Mouse (Mus musculus) erythroblast, embryonic 14.5 days (primary cell): ENCODE results near the gene Cldn5. TPM values are rescaled to one million over a fixed set of nuclear protein-coding genes. Genes with fewer than 3 reads are reported as not detected.

Experiments
- H3K27me3 ChIP-seq: 2 replicates; pipeline ENCODE4 v1.6.1; 2012; ENCODE audit warnings: inconsistent platforms; ENCODE audit not compliant: control insufficient read depth
- H3K36me3 ChIP-seq: 2 replicates; pipeline ENCODE4 v1.6.1; 2012; ENCODE audit warnings: mild to moderate bottlenecking, inconsistent platforms; ENCODE audit not compliant: control insufficient read depth
- H3K4me1 ChIP-seq: 2 replicates; pipeline ENCODE4 v1.6.1; 2012; ENCODE audit warnings: inconsistent platforms; ENCODE audit not compliant: control insufficient read depth
- H3K4me3 ChIP-seq: replicated peaks from 2 replicates; pipeline ENCODE3; 2012; ENCODE audit warnings: moderate library complexity, mild to moderate bottlenecking, inconsistent platforms
- H3K9me3 ChIP-seq: 2 replicates; pipeline ENCODE4 v1.6.1; 2012; ENCODE audit warnings: low read length, inconsistent platforms, mixed read lengths; ENCODE audit not compliant: control insufficient read depth
- GATA1 ChIP-seq: IDR thresholded peaks from 2 replicates; pipeline ENCODE4 v1.6.1; 2012; ENCODE audit warnings: low read length, inconsistent platforms, mixed read lengths
- TAL1 ChIP-seq: IDR thresholded peaks from 3 replicates; pipeline ENCODE4 v1.6.1; 2012; ENCODE audit warnings: low read length, inconsistent platforms, mixed read lengths
- polyA plus RNA-seq: library from polyadenylated mRNA; stranded (reverse); fragments of >175 nt; gene quantifications from 2 replicates; pipeline ENCODE4 v1.2.3, GENCODE M21; 2012

Cldn5 gene
- polyA plus RNA-seq, 1 experiment, result 0.09 TPM

GRCm38 (mm10) chr16:18805746-18806145 is 29.1 kb downstream of the Cldn5 start:
- Histone ChIP-seq H3K36me3 (peaks cover 90% of the 10 kb centered on the region), H3K4me1 (peaks cover 27% of the 10 kb centered on the region), H3K9me3 (no peaks in the 10 kb centered on the region; the same call in 1 of the 2 replicates), H3K4me3 (no peak overlapping the region), H3K27me3 (no peaks in the 10 kb centered on the region)
- TF ChIP-seq GATA1 (no peak), TAL1 (no peak)

- no peak for TF ChIP-seq TAL1
- no peak for TF ChIP-seq GATA1
- no peak overlapping the region for H3K4me3 ChIP-seq
- H3K27me3 ChIP-seq, result no peaks in the 10 kb centered on the region
- H3K9me3 ChIP-seq, result no peaks in the 10 kb centered on the region; the same call in 1 of the 2 replicates
- peaks cover 48% of the 10 kb centered on the region for H3K4me1 ChIP-seq
- H3K36me3 ChIP-seq, result peaks cover 71% of the 10 kb centered on the region
Measured at GRCm38 (mm10) chr16:18809001-18809400, 32.4 kb downstream of the Cldn5 start.

GRCm38 (mm10) chr16:18811032-18811431 is 34.4 kb downstream of the Cldn5 start:
- peak overlapping the region; percentile 79 for H3K4me3 ChIP-seq
- H3K4me1 ChIP-seq, result peaks cover 53% of the 10 kb centered on the region
- no peak for TF ChIP-seq TAL1
- no peak for TF ChIP-seq GATA1
- no peaks in the 10 kb centered on the region for H3K27me3 ChIP-seq
- no peaks in the 10 kb centered on the region for H3K9me3 ChIP-seq
- peaks cover 71% of the 10 kb centered on the region for H3K36me3 ChIP-seq

GRCm38 (mm10) chr16:18811468-18812384 is 35.1 kb downstream of the Cldn5 start, which contains the start of the genes Ufd1 and Cdc45:
Gene Ufd1, plus strand, starts transcription at chr16:18811779.
Gene Cdc45, minus strand, starts transcription at chr16:18811987.
- H3K36me3 ChIP-seq, result peaks cover 71% of the 10 kb centered on the region
- H3K4me1 ChIP-seq, result peaks cover 53% of the 10 kb centered on the region

GRCm38 (mm10) chr16:18812385-18812910 is 35.8 kb downstream of the Cldn5 start:
- TF ChIP-seq TAL1 (no peak), GATA1 (no peak)
- H3K36me3 ChIP-seq, result peaks cover 71% of the 10 kb centered on the region
- no peaks in the 10 kb centered on the region for H3K9me3 ChIP-seq
- H3K27me3 ChIP-seq, result no peaks in the 10 kb centered on the region
- peaks cover 51% of the 10 kb centered on the region for H3K4me1 ChIP-seq
- H3K4me3 ChIP-seq, result peak overlapping the region; percentile 79

More at GRCm38 (mm10) chr16:18811468-18812384, 35.1 kb downstream of the Cldn5 start, which contains the start of the genes Ufd1 and Cdc45:
- Histone ChIP-seq H3K9me3 (no peaks in the 10 kb centered on the region), H3K27me3 (no peaks in the 10 kb centered on the region), H3K4me3 (peak within 1 kb of the TSS; percentile 79)
- TF ChIP-seq GATA1 (no peak), TAL1 (no peak)

- no peak overlapping the region for H3K4me3 ChIP-seq
- TF ChIP-seq TAL1 (no peak), GATA1 (no peak)
- no peaks in the 10 kb centered on the region for H3K9me3 ChIP-seq
- peaks cover 25% of the 10 kb centered on the region for H3K4me1 ChIP-seq
- H3K36me3 ChIP-seq, result peaks cover 100% of the 10 kb centered on the region
- no peaks in the 10 kb centered on the region for H3K27me3 ChIP-seq
Measured at GRCm38 (mm10) chr16:18822356-18822755, 45.7 kb downstream of the Cldn5 start.

GRCm38 (mm10) chr16:18822925-18823324 is 46.3 kb downstream of the Cldn5 start:
- peaks cover 25% of the 10 kb centered on the region for H3K4me1 ChIP-seq
- H3K4me3 ChIP-seq, result no peak overlapping the region
- H3K9me3 ChIP-seq, result no peaks in the 10 kb centered on the region
- no peak for TF ChIP-seq TAL1
- no peak for TF ChIP-seq GATA1
- no peaks in the 10 kb centered on the region for H3K27me3 ChIP-seq
- H3K36me3 ChIP-seq, result peaks cover 100% of the 10 kb centered on the region

Other genes starting within 250 kb of the Cldn5 start
- gene Tbx1, start 186.2 kb upstream of the Cldn5 start, polyA plus RNA-seq, result not detected in 2 replicates
- gene Gp1bb, start 154.4 kb upstream of the Cldn5 start, polyA plus RNA-seq, result 0.44 and 0.64 TPM in 2 replicates
- gene Gm49601, start 150.4 kb upstream of the Cldn5 start, polyA plus RNA-seq, result 0.02 TPM in 1 of 2 replicates, not detected in the other
- 0.03 TPM in 1 of 2 replicates, not detected in the other for gene Sept5, start 146.9 kb upstream of the Cldn5 start, polyA plus RNA-seq
- 2.0 and 2.8 TPM in 2 replicates for gene Ufd1, start 34.9 kb downstream of the Cldn5 start, polyA plus RNA-seq
- gene Cdc45, start 35.1 kb downstream of the Cldn5 start, polyA plus RNA-seq, result 4.8 and 5.3 TPM in 2 replicates
- gene 2510002D24Rik, start 59.7 kb downstream of the Cldn5 start, polyA plus RNA-seq, result 4.2 and 4.5 TPM in 2 replicates
- not detected in 2 replicates for gene Gm28539, start 59.7 kb downstream of the Cldn5 start, polyA plus RNA-seq
- gene Mrpl40, start 100.0 kb downstream of the Cldn5 start, polyA plus RNA-seq, result 1.9 and 2.1 TPM in 2 replicates
- gene Hira, start 100.2 kb downstream of the Cldn5 start, polyA plus RNA-seq, result 0.95 and 1.0 TPM in 2 replicates